Mouse (Mus musculus) lung, postnatal 14 days (tissue): Measurements from ENCODE around the gene Lix1l.
"Not testable (repeated sequence)": the region's sequence is repeated elsewhere in the genome, so short reads cannot be mapped to it uniquely, and the experiment has no call there.

Experiments
- DNase-seq: peaks from one replicate; pipeline ENCODE4 v3.0.0; 2021

The Lix1l gene

GRCm38 (mm10) chr3:96634928-96635879 is 34.3 kb downstream of the Lix1l start, which contains the start of the genes Pex11b and Gm42957:
Gene Pex11b, plus strand, starts transcription at chr3:96635376.
Gene Gm42957, plus strand, starts transcription at chr3:96635474.
- peak; percentile 86 for DNase-seq

- no peak for DNase-seq
Observed at GRCm38 (mm10) chr3:96635906-96636305, 35.0 kb downstream of the Lix1l start.

GRCm38 (mm10) chr3:96636448-96636847 is 35.5 kb downstream of the Lix1l start:
- no peak for DNase-seq

GRCm38 (mm10) chr3:96639219-96639618 is 38.3 kb downstream of the Lix1l start:
- DNase-seq: peak; percentile 79

- peak; percentile 63 for DNase-seq
Observed at GRCm38 (mm10) chr3:96645018-96645649, 44.2 kb downstream of the Lix1l start, which contains the start of gene Itga10. Gene Itga10, plus strand, starts transcription at chr3:96645584.

GRCm38 (mm10) chr3:96647365-96647764 is 46.4 kb downstream of the Lix1l start:
- DNase-seq: no peak

GRCm38 (mm10) chr3:96660901-96661300 is 60.0 kb downstream of the Lix1l start:
- no peak for DNase-seq

GRCm38 (mm10) chr3:96662731-96663316 is 61.9 kb downstream of the Lix1l start:
- DNase-seq: no peak

GRCm38 (mm10) chr3:96663432-96664239 is 62.7 kb downstream of the Lix1l start:
- peak; percentile 87 for DNase-seq

GRCm38 (mm10) chr3:96665732-96666363 is 64.9 kb downstream of the Lix1l start:
- not testable (repeated sequence) for DNase-seq

GRCm38 (mm10) chr3:96666916-96667315 is 66.0 kb downstream of the Lix1l start:
- DNase-seq: no peak

- DNase-seq: peak; percentile 28
Observed at GRCm38 (mm10) chr3:96667316-96667715, 66.4 kb downstream of the Lix1l start.

- no peak for DNase-seq
Observed at GRCm38 (mm10) chr3:96668424-96669067, 67.6 kb downstream of the Lix1l start.

- DNase-seq: peak; percentile 79
Observed at GRCm38 (mm10) chr3:96669727-96670468, 68.9 kb downstream of the Lix1l start, which contains the start of gene Ankrd35. Gene Ankrd35, plus strand, starts transcription at chr3:96670131.

GRCm38 (mm10) chr3:96671519-96671918 is 70.6 kb downstream of the Lix1l start:
- no peak for DNase-seq

- no peak for DNase-seq
Observed at GRCm38 (mm10) chr3:96673514-96673913, 72.6 kb downstream of the Lix1l start.

- DNase-seq: no peak
Observed at GRCm38 (mm10) chr3:96674442-96674841, 73.5 kb downstream of the Lix1l start.

- DNase-seq: no peak
Observed at GRCm38 (mm10) chr3:96675171-96675570, 74.2 kb downstream of the Lix1l start.

- no peak for DNase-seq
Observed at GRCm38 (mm10) chr3:96675690-96676089, 74.7 kb downstream of the Lix1l start.
